Mouse (Mus musculus): Measurements from ENCODE around the gene Ppl.

Ppl gene

GRCm38 (mm10) chr16:5036649-5037234 is 95.5 kb downstream of the Ppl start:
- in situ Hi-C loops (cut with MboI, MseI): no loop called here
